Comparison of ENCODE assay signal across 8 mouse cellular contexts in genomic region chr1:37220134-37220907, GRCm38 (mm10). TPM values are rescaled to one million over a fixed set of nuclear protein-coding genes. Genes with fewer than 3 reads are reported as not detected.
DNase-seq lines count a peak whose midpoint lies in the region.

No protein-coding gene starts in this region.

- DNase-seq in thymus, postnatal 14 days = peak; percentile 16
- DNase-seq in thymus, postnatal 25 days = no peak
- DNase-seq in frontal cortex, postnatal 10 days (ENCODE audit: low spot score in 2 of 2) = peak; percentile 76 to 85
- peak; percentile 81 to 86 for DNase-seq in left cerebral cortex, adult 18-20 months (ENCODE audit: low spot score in 2 of 2)
- peak; percentile 65 for DNase-seq in retina, embryonic 14.5 days (ENCODE audit: low spot score)
- no peak for DNase-seq in heart, postnatal 4 days
- DNase-seq in urinary bladder, postnatal 4 days (ENCODE audit: low spot score in 2 of 2) = no peak
- DNase-seq in spleen, postnatal 36 days (ENCODE audit: low spot score in 2 of 2) = no peak

RNA-seq across cellular contexts. Expression of gene Cnga3, which starts 6.1 kb away (rescaled TPM):
- under 1 TPM in 1 of 2 experiments, not detected in 1; 0.12 TPM for total RNA-seq in left cerebral cortex, adult 18-20 months (2021)
- not detected for total RNA-seq in heart, postnatal 4 days (2021)

Comparison
In these comparisons a context has a peak if more than half of its experiments do, and no peak if none do; other contexts are left out.
1. DNase-seq: peak in thymus, postnatal 14 days (single experiment), frontal cortex, postnatal 10 days (2 of 2), left cerebral cortex, adult 18-20 months (2 of 2) and retina, embryonic 14.5 days (single experiment); none in thymus, postnatal 25 days (single experiment), heart, postnatal 4 days (single experiment), urinary bladder, postnatal 4 days (0 of 2) and spleen, postnatal 36 days (0 of 2).